Mouse (Mus musculus) bone marrow macrophage, adult 2 months (primary cell): ENCODE measurements around the gene Cnpy1.

Experiments
- CTCF ChIP-seq: IDR thresholded peaks from 2 replicates; pipeline ENCODE4 v1.5.1; 2012; ENCODE audit warnings: low read depth, mild to moderate bottlenecking, low read length, moderate library complexity
- POLR2A ChIP-seq: IDR thresholded peaks from 2 replicates; pipeline ENCODE4 v1.6.1; 2012; ENCODE audit warnings: mild to moderate bottlenecking, low read depth, low read length, borderline replicate concordance

GRCm38 (mm10) chr5:28159072-28159458, 86.5 kb downstream of the Cnpy1 start:
- TF ChIP-seq CTCF, result no peak
- no peak for TF ChIP-seq POLR2A
